Mouse (Mus musculus): ENCODE results near the gene Tsn. TPM values are rescaled to one million over a fixed set of nuclear protein-coding genes. Genes with fewer than 3 reads are reported as not detected.

Tsn gene
- polyA plus RNA-seq, 1 experiment = 90.4 TPM

DNA sequence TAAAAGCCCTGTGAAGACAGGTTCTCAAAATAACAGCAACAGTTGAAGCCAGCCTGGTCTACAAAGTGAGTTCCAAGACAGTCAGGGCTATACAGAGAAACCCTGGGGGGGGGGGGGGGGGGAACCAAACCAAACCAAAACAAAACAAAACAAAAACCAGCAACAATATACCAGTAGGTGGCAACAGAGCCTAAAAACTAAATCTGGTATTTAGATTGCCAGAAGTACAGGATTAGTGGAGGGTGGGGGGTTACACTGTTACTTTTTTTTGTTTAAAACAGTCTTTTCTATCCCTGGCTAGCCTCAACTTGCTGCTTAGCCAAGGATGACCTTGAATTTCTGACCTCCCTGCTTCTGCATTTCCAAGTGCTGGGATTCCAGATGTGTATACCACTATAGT is 24.3 kb upstream of the Tsn start:
- H3K36me3 ChIP-seq (ENCODE audit: control insufficient read depth, insufficient read depth, low read length, poor library complexity, severe bottlenecking) = peaks cover 32% of the 10 kb centered on the region
- TF ChIP-seq CTCF (IDR thresholded peaks at IDR 0.05; ENCODE audit: low read depth, low read length) = no peak
- no peak for TF ChIP-seq EP300 (IDR thresholded peaks at IDR 0.05; ENCODE audit: insufficient read depth, low read depth, low read length)
- no peak for TF ChIP-seq POLR2A (IDR thresholded peaks at IDR 0.05; ENCODE audit: insufficient read depth, low read length)
- no peak overlapping the region; the same call in 1 of the 2 replicates for H3K27ac ChIP-seq (ENCODE audit: insufficient read depth, low read length)
- no peak overlapping the region for H3K9ac ChIP-seq (ENCODE audit: low read depth, poor library complexity, severe bottlenecking)
- H3K4me3 ChIP-seq (ENCODE audit: low read depth, low read length) = no peak overlapping the region
- H3K4me1 ChIP-seq (ENCODE audit: control insufficient read depth, insufficient read depth, low read length) = no peaks in the 10 kb centered on the region
- no peaks in the 10 kb centered on the region for H3K9me3 ChIP-seq (replicated peaks; ENCODE audit: control insufficient read depth, insufficient read depth, low read length, poor library complexity, severe bottlenecking)
- no peaks in the 10 kb centered on the region for H3K27me3 ChIP-seq (ENCODE audit: control insufficient read depth, insufficient read depth, low read length, poor library complexity, severe bottlenecking)

- Histone ChIP-seq H3K9ac (ENCODE audit: low read depth, poor library complexity, severe bottlenecking) (no peak overlapping the region), H3K9me3 (replicated peaks; ENCODE audit: control insufficient read depth, insufficient read depth, low read length, poor library complexity, severe bottlenecking) (no peaks in the 10 kb centered on the region), H3K4me1 (ENCODE audit: control insufficient read depth, insufficient read depth, low read length) (no peaks in the 10 kb centered on the region), H3K27me3 (ENCODE audit: control insufficient read depth, insufficient read depth, low read length, poor library complexity, severe bottlenecking) (no peaks in the 10 kb centered on the region), H3K27ac (ENCODE audit: insufficient read depth, low read length) (no peak overlapping the region), H3K4me3 (ENCODE audit: low read depth, low read length) (no peak overlapping the region), H3K36me3 (ENCODE audit: control insufficient read depth, insufficient read depth, low read length, poor library complexity, severe bottlenecking) (peaks cover 40% of the 10 kb centered on the region)
- no peak for TF ChIP-seq EP300 (IDR thresholded peaks at IDR 0.05; ENCODE audit: insufficient read depth, low read depth, low read length)
- no peak for TF ChIP-seq POLR2A (IDR thresholded peaks at IDR 0.05; ENCODE audit: insufficient read depth, low read length)
- TF ChIP-seq CTCF (IDR thresholded peaks at IDR 0.05; ENCODE audit: low read depth, low read length) = no peak
These were observed 23.5 kb upstream of the Tsn start for GRCm38 (mm10) chr1:118334749-118335713.

DNA sequence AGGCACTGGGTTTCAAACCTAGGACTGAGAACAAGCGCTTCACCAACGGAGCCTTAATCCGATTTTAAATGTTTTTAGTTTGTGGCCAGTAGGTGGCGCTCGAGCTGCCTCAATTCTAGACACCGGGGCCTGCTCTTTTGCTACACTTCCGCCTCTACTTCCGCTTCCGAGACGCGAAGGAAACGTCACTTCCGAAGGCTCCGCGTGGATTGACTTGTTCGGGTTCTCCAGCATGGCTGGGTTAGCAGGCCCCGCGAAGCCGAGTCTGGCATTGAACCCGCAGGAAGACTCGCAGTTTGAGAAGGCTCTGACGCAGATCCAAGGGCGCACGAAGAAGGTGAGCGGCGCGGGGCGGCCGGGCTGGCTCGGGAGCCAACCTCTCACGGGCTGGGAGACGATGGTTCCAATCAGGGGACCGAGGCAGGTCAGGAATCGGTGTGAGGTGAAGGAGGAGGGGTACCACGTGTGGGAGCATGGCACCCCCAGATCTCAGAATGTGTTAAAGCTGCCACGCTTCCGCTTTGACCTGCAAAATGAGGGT is 10.2 kb upstream of the Tsn start, which contains the start of gene Nifk:
Nifk (plus strand) TSS at position 179 of the 541 bp plus-strand sequence.
- Histone ChIP-seq H3K27ac (ENCODE audit: insufficient read depth, low read length) (peak within 1 kb of the TSS; percentile 44; the same call in 1 of the 2 replicates), H3K9me3 (replicated peaks; ENCODE audit: control insufficient read depth, insufficient read depth, low read length, poor library complexity, severe bottlenecking) (no peaks in the 10 kb centered on the region), H3K9ac (ENCODE audit: low read depth, poor library complexity, severe bottlenecking) (peak within 1 kb of the TSS; percentile 77), H3K4me1 (ENCODE audit: control insufficient read depth, insufficient read depth, low read length) (no peaks in the 10 kb centered on the region), H3K4me3 (ENCODE audit: low read depth, low read length) (peak within 1 kb of the TSS; percentile 98), H3K27me3 (ENCODE audit: control insufficient read depth, insufficient read depth, low read length, poor library complexity, severe bottlenecking) (no peaks in the 10 kb centered on the region), H3K36me3 (ENCODE audit: control insufficient read depth, insufficient read depth, low read length, poor library complexity, severe bottlenecking) (peaks cover 18% of the 10 kb centered on the region)
- no peak for TF ChIP-seq EP300 (IDR thresholded peaks at IDR 0.05; ENCODE audit: insufficient read depth, low read depth, low read length)
- peak; percentile 74 for TF ChIP-seq CTCF (IDR thresholded peaks at IDR 0.05; ENCODE audit: low read depth, low read length)

DNA sequence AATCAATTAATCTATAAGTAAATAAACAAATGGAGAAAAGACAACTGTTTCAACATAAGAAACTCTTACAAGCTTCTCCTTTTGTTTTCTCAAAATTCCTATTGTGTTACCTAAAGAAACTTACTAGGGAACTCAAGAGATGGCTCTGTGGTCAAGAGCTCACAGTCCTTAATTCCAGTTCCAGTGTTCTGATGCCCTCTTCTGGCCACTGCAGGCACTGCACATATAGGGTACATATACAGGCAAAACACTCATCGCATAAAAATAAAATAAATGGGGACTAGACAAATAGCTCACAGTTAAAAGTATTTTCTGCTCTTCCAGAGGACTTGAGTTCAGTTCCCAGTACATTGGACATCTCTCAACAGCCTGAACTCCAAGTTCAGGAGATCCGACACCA is 9.2 kb upstream of the Tsn start:
- TF ChIP-seq CTCF (IDR thresholded peaks at IDR 0.05; ENCODE audit: low read depth, low read length) (no peak), POLR2A (IDR thresholded peaks at IDR 0.05; ENCODE audit: insufficient read depth, low read length) (no peak)
- H3K4me3 ChIP-seq (ENCODE audit: low read depth, low read length) = no peak overlapping the region

DNA sequence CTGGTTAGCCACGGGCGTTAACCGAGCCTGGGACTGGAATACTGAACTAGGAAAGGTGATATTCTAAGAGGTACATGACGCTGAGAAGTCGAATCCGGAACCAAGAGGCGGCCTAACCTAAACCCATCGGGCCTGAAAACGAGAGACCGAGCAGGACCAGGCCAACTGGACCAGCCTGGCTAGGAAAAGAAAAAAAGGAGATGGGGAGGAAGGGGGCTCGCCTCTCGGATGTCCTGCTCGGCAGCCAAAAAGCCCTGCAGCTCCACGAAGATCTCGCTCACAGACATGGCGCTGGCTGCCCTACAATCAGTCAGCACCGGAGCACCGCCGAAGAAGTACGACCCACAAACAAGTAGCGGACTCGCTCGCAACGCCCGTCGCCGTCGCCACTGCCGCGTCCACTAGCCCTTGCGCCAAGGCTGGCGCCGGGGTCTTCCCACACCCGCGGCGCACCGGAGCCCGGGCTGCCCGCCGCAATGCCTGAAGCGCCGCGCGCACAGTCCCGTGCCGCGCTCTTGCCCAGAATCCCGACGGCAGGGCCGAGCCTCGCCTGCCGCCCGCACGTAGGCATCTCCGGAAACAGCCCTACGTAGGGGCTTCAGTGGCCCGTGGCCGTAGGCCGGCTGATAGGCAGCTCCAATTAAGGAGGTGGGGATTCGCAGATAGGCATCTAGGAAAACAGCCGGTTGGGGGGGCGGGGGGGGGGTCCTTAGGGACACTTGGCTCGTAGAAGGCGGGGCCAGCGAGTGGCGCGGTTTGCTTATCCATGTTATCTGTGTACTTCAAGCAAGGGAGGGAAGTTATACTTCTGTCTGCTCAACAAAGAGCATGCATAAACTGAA is 538 bp downstream of the Tsn start:
- TF ChIP-seq CTCF (IDR thresholded peaks at IDR 0.05; ENCODE audit: low read depth, low read length) (no peak), POLR2A (IDR thresholded peaks at IDR 0.05; ENCODE audit: insufficient read depth, low read length) (peak; percentile 64)
- peak overlapping the region; percentile 47; the same call in 1 of the 2 replicates for H3K27ac ChIP-seq (ENCODE audit: insufficient read depth, low read length)
- H3K4me3 ChIP-seq (ENCODE audit: low read depth, low read length) = peak overlapping the region; percentile 93
- peak overlapping the region; percentile 89 for H3K9ac ChIP-seq (ENCODE audit: low read depth, poor library complexity, severe bottlenecking)
- H3K27me3 ChIP-seq (ENCODE audit: control insufficient read depth, insufficient read depth, low read length, poor library complexity, severe bottlenecking) = no peaks in the 10 kb centered on the region
- H3K36me3 ChIP-seq (ENCODE audit: control insufficient read depth, insufficient read depth, low read length, poor library complexity, severe bottlenecking) = peaks cover 19% of the 10 kb centered on the region
- no peaks in the 10 kb centered on the region for H3K9me3 ChIP-seq (replicated peaks; ENCODE audit: control insufficient read depth, insufficient read depth, low read length, poor library complexity, severe bottlenecking)
- no peaks in the 10 kb centered on the region for H3K4me1 ChIP-seq (ENCODE audit: control insufficient read depth, insufficient read depth, low read length)

More for the DNA sequence above, 9.2 kb upstream of the Tsn start:
- Histone ChIP-seq H3K27ac (ENCODE audit: insufficient read depth, low read length) (no peak overlapping the region), H3K9me3 (replicated peaks; ENCODE audit: control insufficient read depth, insufficient read depth, low read length, poor library complexity, severe bottlenecking) (no peaks in the 10 kb centered on the region), H3K36me3 (ENCODE audit: control insufficient read depth, insufficient read depth, low read length, poor library complexity, severe bottlenecking) (peaks cover 18% of the 10 kb centered on the region), H3K9ac (ENCODE audit: low read depth, poor library complexity, severe bottlenecking) (peak overlapping the region; percentile 77), H3K27me3 (ENCODE audit: control insufficient read depth, insufficient read depth, low read length, poor library complexity, severe bottlenecking) (no peaks in the 10 kb centered on the region), H3K4me1 (ENCODE audit: control insufficient read depth, insufficient read depth, low read length) (no peaks in the 10 kb centered on the region)

Data from ES-Bruce4 (cell line).